Mouse (Mus musculus) left cerebral cortex, adult 18-20 months (tissue): ENCODE results near the gene H2-K1. TPM values are rescaled to one million over a fixed set of nuclear protein-coding genes. Genes with fewer than 3 reads are reported as not detected.
"Not testable (repeated sequence)": the region's sequence is repeated elsewhere in the genome, so short reads cannot be mapped to it uniquely, and the experiment has no call there.

Experiments
- DNase-seq, 2 experiments: peaks; one replicate each; pipeline ENCODE4 v3.0.0; 2021 to 2022; ENCODE audit warnings: low spot score in 2 of 2, mixed read lengths in 1 of 2
- microRNA-seq, 2 experiments: library from miRNA; unstranded; fragments of <30 nt; microRNA quantifications; one replicate each; pipeline ENCODE4 v1.2.0; 2021
- total RNA-seq, 2 experiments: library from RNA; stranded (reverse); gene quantifications; 2 replicates each; pipeline ENCODE4 v1.2.3; 2021

The H2-K1 gene
- total RNA-seq, 2 experiments from 2014 or later, result 30.9 to 33.6 TPM

DNA sequence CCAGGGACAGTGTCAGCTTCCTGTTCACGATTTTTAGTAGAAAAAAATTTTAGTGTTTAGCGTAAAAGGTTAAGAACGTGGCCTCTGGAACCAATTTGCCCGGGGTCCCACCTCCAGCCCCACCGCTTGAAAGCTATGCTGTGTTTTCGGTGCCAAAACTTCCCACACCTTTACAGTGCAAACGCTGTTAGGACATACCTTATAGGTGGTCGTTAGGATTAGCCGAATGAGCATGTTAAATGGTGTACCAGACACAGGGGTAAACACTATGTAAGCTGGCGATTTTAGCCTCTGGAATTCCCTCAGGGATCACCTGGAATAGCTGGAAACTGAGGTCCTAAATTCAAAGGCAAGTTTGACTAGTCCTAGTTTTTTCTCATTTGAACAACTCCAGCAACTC is 43.8 kb downstream of the H2-K1 start:
- no peak for DNase-seq

DNA sequence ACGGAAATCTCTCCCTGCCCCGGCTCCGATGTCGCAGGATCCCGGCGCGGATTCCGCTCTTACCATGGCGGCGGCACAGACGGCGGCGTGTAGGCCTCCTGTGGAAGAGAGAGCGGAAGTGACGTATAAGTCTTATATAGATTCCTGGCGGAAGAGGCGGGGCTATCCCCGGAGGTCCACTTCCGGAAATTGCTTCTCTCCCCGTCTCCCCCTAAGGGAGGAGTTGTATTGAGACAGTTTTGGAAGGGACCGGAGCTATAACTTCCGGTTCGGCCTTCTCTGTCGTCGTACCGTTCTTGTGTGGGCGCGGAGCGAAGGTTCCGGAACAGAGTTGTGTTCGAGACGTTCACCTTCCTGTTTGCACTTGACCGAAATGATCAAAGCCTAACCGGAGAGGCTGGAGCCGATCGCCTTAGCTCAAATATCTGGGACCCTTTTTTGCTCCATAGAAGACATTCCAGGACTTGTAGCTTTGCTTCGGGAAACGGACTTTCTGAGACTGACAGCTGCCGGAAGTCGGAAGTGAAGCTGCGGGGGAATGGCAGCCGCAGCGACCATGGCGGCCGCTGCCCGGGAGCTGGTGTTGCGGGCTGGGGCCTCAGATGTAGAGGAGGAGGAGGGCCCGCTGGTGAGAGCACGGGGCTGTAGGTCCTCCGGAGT is 44.5 kb downstream of the H2-K1 start, which contains the start of the genes Vps52 and Rps18:
Vps52 (plus strand) TSS at position 258 of the 660 bp plus-strand sequence.
Rps18 (minus strand) TSS at position 447 of the 660 bp plus-strand sequence.
- DNase-seq, result peak; percentile 96

DNA sequence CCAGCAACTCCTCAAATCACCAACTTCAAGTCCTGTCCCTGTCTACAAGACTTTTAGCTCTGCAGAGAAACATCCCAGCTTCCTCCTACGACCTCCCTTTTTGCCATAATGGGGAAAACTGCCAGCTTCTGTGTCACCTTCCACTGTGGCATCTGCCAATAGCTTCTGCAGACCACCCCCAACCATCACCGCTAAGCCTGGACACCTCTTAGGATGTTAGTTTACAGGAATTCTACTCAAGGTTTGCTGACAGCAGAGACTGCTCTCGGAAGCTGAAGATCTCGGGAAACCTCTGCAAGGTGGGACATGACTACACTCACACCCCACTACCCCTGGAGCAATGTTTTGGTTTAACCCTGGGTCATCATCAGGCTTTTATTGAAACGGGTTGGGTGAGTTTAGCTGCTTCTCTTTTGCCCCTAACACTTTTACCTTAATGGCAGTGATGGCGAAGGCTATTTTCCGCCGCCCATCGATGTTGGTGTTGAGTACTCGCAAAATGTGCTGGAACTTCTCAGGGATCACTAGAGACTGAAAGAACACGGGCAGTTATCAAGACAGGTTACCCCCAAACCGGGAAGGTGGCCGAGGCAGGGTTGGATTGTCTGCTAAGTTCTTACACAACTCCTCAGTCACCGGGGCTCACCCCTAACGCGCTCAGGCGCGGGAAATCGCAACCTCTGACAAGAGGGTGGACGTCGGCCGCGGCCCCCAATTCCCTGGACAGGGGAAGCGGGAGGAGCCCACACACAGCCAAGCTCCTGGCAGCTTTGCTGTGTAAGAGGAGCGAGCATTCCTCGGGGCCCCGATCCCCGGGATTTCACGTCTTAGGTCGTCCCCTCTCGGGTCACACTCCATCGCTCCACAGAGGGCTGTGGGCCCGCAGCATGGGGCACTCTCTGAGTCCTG is 45.2 kb downstream of the H2-K1 start:
- DNase-seq, result no peak

DNA sequence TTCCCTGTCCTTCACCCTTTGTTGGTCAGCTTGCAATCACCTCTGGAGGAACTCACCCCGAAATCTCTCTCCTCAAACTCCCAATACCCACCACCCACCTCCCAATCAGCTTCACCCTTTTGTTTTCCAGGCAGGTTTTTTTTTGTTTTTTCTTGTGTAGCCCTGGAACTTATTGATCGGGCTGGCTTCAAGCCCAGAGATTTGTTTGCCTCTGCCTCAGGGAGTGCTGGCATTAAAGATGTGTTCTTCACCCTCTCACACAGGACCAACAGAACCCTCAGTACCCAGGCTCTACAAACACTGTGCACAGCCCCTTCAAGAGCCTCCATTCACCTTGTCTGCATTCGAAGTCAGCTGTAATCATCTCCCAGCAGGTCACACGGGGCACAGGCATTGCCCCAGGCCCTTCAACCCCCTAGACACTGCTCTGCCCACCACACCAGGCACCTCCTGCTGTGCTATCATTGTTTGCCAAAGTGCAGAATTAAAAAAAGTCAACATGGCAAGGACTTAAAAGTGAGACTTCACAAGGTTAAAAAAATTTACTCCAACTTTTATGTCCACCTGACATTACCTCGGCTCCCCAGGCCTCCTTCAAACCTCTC is 46.1 kb downstream of the H2-K1 start:
- DNase-seq, result no peak

DNA sequence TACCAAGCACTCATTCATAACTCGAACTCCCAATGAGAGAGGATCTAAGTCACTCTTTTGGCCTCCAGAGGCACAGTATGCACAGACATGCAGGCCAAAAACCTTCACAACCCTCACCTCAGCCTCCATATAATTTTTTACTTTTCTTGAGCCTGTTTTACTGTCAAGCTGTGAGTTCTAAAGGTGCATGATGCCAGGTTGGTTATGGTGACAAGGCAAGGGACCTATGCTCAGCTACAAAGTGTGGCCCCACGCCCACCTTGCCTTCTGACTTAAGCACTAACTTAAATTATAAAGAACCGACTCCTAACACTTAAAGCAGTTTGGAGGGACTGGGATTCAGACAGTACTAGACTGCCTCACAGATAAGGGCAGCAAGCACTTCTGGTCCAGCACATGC is 46.8 kb downstream of the H2-K1 start:
- no peak for DNase-seq

DNA sequence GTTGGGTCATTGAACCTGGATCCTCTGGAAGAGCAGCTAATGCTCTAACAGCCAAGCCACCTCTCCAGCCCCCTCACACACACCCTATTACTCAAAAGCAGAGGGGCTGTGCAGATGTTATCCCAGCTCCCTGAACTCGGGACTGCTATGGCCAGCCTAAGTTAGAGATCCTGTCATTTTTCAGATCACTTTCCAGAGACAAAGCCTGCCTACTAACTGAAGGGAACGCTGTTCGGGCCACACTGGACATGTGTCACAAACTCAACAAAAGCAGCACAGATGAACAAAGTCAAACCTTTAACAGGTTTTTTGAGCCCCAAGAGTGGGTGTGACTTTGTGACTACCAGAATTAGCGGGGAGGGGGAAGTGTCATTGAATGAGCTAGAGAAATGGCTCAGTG is 47.3 kb downstream of the H2-K1 start:
- no peak for DNase-seq

DNA sequence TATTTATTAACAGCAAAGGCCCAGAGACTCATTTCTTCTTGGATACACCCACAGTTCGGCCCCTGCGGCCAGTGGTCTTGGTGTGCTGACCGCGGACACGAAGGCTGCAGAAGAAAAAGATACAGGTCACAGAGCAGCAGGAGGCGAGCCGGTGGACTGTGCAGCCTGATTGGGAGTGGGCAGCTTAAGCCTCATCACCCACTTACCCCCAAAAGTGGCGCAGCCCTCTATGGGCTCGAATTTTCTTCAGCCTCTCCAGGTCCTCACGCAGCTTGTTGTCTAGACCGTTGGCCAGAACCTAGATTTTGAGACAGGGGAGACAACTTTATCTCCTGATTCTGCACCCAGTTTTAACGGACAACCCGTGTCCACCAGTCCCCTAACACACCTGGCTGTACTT is 48.1 kb downstream of the H2-K1 start:
- DNase-seq, result not testable (repeated sequence)

DNA sequence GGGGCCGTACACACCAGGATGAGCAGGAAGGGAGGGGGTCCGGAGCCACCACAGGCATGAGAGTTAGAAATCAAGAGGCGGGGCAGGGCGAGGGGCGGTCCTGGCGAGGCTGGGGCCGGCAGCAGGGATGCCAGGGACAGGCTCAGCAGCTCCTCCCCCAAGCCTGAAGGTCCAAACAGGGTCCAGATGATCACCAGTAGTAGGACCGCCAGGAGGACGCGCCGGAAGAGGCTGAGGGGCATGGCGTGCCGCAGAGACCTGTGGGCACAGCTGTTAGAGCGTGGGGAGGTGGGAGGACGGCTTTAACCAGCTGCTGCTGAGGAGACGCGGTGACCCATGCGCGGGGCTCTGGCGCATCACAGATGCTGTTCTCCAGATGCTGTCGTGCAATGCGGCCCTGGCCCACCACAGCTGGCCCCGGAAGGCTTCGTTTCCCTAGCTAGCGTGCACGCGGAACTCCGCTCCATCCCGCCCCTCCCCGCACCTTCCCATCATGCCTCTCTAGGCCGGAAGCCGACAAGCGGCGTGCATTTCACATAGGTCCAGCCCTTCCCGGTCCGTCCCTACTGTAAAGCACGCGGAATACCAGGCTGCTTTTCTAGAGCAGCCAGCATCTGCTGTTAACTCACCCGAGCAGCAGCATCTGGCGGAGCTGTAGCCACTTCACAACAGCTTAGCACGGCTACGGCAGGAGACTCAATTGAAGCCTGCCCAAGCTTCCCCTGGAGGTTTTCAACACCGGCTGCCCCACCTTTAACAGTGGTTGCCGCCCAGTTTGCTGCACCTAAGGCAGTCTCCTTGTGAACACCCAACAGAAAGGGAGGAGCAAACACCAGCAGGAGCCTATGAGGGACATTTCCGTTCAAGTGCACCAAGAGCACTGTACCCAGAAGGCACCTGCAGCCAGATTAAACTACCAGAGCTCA is 48.9 kb downstream of the H2-K1 start, which contains the start of gene B3galt4:
B3galt4 (minus strand) TSS at position 468 of the 926 bp plus-strand sequence.
- peak; percentile 75 to 81 for DNase-seq

DNA sequence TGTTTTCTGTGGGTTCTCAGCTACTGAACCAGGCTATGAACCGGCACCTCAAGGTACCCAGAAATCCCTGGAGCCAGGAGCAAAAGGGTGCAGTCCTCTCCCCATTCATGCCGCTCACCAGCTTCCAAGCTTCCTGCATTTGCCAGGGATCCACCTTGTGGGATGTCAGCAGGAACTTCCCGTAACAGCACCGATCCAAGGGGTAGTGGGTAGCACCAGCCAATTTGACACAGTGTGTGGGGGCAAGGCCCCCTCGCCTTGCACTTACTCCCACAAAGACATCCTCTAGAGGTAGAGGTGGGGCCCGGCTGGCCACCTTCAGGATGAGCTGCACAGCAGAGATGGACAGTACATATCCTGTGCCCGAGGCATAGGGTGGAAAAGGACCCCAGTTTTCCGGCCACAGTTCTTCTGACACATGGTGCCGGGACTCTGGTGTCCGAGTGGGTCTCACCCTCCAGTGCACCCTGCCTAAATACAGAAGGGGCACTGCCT is 50.0 kb downstream of the H2-K1 start:
- no peak for DNase-seq

DNA sequence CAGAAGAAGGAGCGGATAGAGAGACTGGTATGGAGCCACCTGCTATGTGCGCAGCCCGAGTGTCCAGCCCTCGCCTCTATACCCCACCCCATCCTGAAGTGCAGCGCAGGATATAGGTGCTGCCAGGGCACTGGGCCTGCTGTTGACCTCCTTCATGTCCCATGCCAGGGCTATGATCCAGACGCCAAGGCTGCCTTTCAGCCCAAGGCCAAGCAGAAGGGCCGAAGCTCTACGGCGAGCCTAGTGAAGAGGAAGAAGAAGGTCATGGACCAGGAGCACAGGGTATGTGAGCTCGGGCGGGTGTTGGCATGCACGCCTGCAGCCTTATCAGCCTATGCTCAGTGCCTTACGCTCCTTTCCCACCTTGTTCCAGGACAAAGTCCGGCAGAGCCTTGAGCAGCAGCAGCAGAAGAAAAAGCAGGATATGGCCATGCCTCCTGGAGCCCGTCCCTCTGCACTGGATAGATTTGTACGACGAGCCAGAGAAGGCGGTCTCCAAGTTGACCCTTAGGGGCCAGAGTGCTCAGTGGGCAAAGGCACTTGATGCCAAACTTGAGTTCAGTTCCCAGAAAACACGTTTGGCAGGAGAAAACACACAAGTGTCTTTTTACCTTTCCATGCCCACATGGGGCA is 51.1 kb downstream of the H2-K1 start:
- DNase-seq, result no peak

DNA sequence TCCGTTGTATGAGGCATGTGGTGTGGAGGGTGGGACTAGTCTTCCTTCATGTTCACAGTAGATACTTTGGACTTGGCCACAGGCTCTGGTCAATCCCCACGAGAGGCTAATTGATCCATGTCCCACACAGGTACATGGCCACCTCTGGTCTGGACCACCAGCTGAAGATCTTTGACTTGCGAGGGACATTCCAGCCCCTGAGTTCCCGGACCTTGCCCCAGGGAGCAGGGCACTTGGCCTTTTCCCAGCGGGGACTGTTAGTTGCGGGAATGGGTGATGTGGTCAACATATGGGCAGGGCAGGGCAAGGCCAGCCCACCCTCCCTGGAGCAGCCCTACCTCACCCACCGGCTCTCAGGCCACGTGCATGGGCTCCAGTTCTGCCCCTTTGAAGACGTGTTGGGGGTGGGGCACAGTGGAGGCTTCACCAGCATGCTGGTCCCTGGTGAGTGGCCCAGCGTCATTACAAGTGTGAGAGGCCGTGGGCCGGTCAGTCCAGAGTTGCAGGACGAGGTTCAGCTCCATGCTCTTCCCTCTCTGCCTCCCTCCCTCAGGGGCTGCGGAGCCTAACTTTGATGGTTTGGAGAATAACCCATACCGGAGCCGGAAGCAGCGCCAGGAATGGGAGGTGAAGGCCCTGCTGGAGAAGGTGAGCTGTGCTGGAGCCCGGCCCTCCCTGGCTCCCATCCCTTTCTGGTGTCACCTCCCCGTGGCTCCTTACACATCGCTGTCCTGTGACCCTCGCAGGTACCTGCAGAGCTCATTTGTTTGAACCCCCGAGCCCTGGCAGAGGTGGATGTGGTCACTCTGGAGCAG is 51.9 kb downstream of the H2-K1 start:
- no peak for DNase-seq

DNA sequence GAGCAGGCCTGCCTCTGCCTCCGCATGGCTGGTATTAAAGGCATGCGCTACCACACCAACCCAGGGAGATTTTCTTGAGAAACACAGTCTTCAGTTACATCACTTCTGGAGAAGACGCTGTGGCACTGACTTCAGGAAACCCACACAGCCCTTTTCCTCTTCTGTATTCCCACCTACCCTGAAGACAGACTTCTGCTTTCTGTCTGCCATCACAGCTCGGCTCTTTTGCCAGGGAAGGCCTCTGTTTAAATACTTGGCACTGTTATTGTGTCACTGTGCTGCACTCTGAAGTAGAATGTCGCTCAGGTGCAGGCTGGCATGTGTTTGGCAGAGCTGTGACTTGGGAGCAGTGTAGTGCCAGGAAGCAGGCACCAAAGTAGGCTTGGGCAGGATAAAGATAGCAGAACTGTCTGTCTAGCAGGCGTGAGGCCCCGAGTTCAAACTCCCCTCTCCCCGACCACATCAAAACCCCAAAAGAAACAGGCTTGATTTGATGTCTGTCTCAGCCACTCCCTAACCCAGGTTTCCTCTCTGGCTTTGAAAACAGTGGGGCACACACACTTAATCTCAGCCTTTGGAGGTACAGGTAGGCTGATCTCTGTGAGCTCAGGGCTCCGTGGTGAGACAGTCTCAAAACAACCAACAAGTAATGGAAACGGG is 52.6 kb downstream of the H2-K1 start:
- DNase-seq, result no peak

Small RNAs within 50 kb of the gene (microRNA-seq; reads per million reads assigned to microRNA genes)
- 0 reads per million in 2 experiments for gene Mir219a-1
- 0 reads per million in 2 experiments for gene Mir219c

Other genes starting within 250 kb of the H2-K1 start
- 100 to 1,000 TPM; 359 to 382 TPM for gene Rab11b, start 239.8 kb downstream of the H2-K1 start, total RNA-seq
- 1 to 10 TPM; 1.4 to 2.2 TPM for gene Angptl4, start 218.5 kb downstream of the H2-K1 start, total RNA-seq
- 10 to 100 TPM; 27.5 to 32.7 TPM for gene Kank3, start 189.8 kb downstream of the H2-K1 start, total RNA-seq
- 100 to 1,000 TPM; 702 to 765 TPM for gene Rps28, start 175.8 kb downstream of the H2-K1 start, total RNA-seq
- 100 to 1,000 TPM; 194 to 196 TPM for gene Ndufa7, start 175.8 kb downstream of the H2-K1 start, total RNA-seq
- 10 to 100 TPM; 24.2 to 24.4 TPM for gene Cd320, start 157.3 kb downstream of the H2-K1 start, total RNA-seq
- not detected for gene Gm7029, start 126.5 kb downstream of the H2-K1 start, total RNA-seq
- 1 to 10 TPM; 2.5 to 2.8 TPM for gene Kifc1, start 109.7 kb downstream of the H2-K1 start, total RNA-seq
- gene Platr17, start 95.2 kb downstream of the H2-K1 start, total RNA-seq, result under 1 TPM in 1 of 2 experiments, not detected in 1; 0.58 TPM
- gene Daxx, start 90.9 kb downstream of the H2-K1 start, total RNA-seq, result 10 to 100 TPM; 27.4 to 34.7 TPM
- gene Tapbp, start 84.4 kb downstream of the H2-K1 start, total RNA-seq, result 10 to 100 TPM; 42.0 to 53.5 TPM
- gene Zbtb22, start 84.4 kb downstream of the H2-K1 start, total RNA-seq, result 10 to 100 TPM; 33.0 to 35.5 TPM
- gene Rgl2, start 70.8 kb downstream of the H2-K1 start, total RNA-seq, result 10 to 100 TPM; 62.2 to 63.5 TPM
- 10 to 100 TPM; 92.3 to 94.0 TPM for gene Pfdn6, start 60.0 kb downstream of the H2-K1 start, total RNA-seq
- gene Wdr46, start 59.7 kb downstream of the H2-K1 start, total RNA-seq, result 10 to 100 TPM; 12.5 to 13.8 TPM
- 1 to 10 TPM; 5.9 to 6.5 TPM for gene B3galt4, start 48.9 kb downstream of the H2-K1 start, total RNA-seq
- 10 to 100 TPM; 71.1 to 71.2 TPM for gene Vps52, start 44.5 kb downstream of the H2-K1 start, total RNA-seq
- 100 to 1,000 TPM; 332 to 337 TPM for gene Rps18, start 44.3 kb downstream of the H2-K1 start, total RNA-seq
- 10 to 100 TPM; 31.6 to 34.6 TPM for gene Ring1, start 24.3 kb upstream of the H2-K1 start, total RNA-seq
- 10 to 100 TPM; 39.3 to 43.2 TPM for gene H2-Ke6, start 27.7 kb upstream of the H2-K1 start, total RNA-seq
- gene Slc39a7, start 31.3 kb upstream of the H2-K1 start, total RNA-seq, result 100 to 1,000 TPM in 1 of 2 experiments, 10 to 100 TPM in 1; 96.1 to 101 TPM
- gene Rxrb, start 31.5 kb upstream of the H2-K1 start, total RNA-seq, result 10 to 100 TPM; 80.6 to 84.1 TPM
- gene Col11a2, start 39.1 kb upstream of the H2-K1 start, total RNA-seq, result 10 to 100 TPM; 14.5 to 14.6 TPM
- not detected for gene H2-Oa, start 92.0 kb upstream of the H2-K1 start, total RNA-seq
- 10 to 100 TPM; 22.3 to 26.5 TPM for gene H2-DMa, start 119.2 kb upstream of the H2-K1 start, total RNA-seq
- gene Brd2, start 122.3 kb upstream of the H2-K1 start, total RNA-seq, result 100 to 1,000 TPM; 177 to 179 TPM
- gene H2-DMb2, start 143.0 kb upstream of the H2-K1 start, total RNA-seq, result 1 to 10 TPM; 1.2 to 1.8 TPM
- 1 to 10 TPM; 2.2 to 2.7 TPM for gene H2-DMb1, start 152.7 kb upstream of the H2-K1 start, total RNA-seq
- gene Tap1, start 187.2 kb upstream of the H2-K1 start, total RNA-seq, result 1 to 10 TPM; 3.1 to 3.2 TPM
- gene Psmb9, start 187.4 kb upstream of the H2-K1 start, total RNA-seq, result 1 to 10 TPM; 2.6 to 2.8 TPM
- 1 to 10 TPM; 4.6 to 5.5 TPM for gene Psmb8, start 197.4 kb upstream of the H2-K1 start, total RNA-seq
- 10 to 100 TPM; 10.7 to 11.7 TPM for gene Tap2, start 203.2 kb upstream of the H2-K1 start, total RNA-seq
- under 1 TPM; 0.40 to 0.44 TPM for gene H2-Ob, start 238.6 kb upstream of the H2-K1 start, total RNA-seq